Mouse (Mus musculus): ENCODE results near the gene Cchcr1. TPM values are rescaled to one million over a fixed set of nuclear protein-coding genes. Genes with fewer than 3 reads are reported as not detected.

Cchcr1 gene
- polyA plus RNA-seq, 1 experiment: 294 TPM

GRCm38 (mm10) chr17:35570836-35571235 is 53.9 kb downstream of the Cchcr1 start:
- TF ChIP-seq CTCF (IDR thresholded peaks at IDR 0.05; ENCODE audit: control insufficient read depth, insufficient read depth, insufficient replicate concordance, low read depth, low read length) (no peak), POLR2A (IDR thresholded peaks at IDR 0.05; ENCODE audit: control insufficient read depth, low read depth, low read length) (no peak)
- Histone ChIP-seq H3K27me3 (ENCODE audit: control insufficient read depth, insufficient read depth, low read length) (no peaks in the 10 kb centered on the region), H3K4me1 (ENCODE audit: control insufficient read depth, insufficient read depth, low read length) (peaks cover 4% of the 10 kb centered on the region; the same call in 1 of the 2 replicates)

GRCm38 (mm10) chr17:35571477-35571876 is 54.6 kb downstream of the Cchcr1 start:
- H3K4me3 ChIP-seq (ENCODE audit: control insufficient read depth, low read depth, low read length): no peak overlapping the region
- H3K4me1 ChIP-seq (ENCODE audit: control insufficient read depth, insufficient read depth, low read length): peaks cover 4% of the 10 kb centered on the region; the same call in 1 of the 2 replicates
- no peaks in the 10 kb centered on the region for H3K36me3 ChIP-seq (ENCODE audit: control insufficient read depth, insufficient read depth, low read length)
- no peak for TF ChIP-seq CTCF (IDR thresholded peaks at IDR 0.05; ENCODE audit: control insufficient read depth, insufficient read depth, insufficient replicate concordance, low read depth, low read length)
- TF ChIP-seq POLR2A (IDR thresholded peaks at IDR 0.05; ENCODE audit: control insufficient read depth, low read depth, low read length): no peak
- no peak overlapping the region for H3K27ac ChIP-seq (ENCODE audit: control insufficient read depth, insufficient read depth, low read depth, low read length)
- no peaks in the 10 kb centered on the region for H3K27me3 ChIP-seq (ENCODE audit: control insufficient read depth, insufficient read depth, low read length)

More at GRCm38 (mm10) chr17:35570836-35571235, 53.9 kb downstream of the Cchcr1 start:
- H3K27ac ChIP-seq (ENCODE audit: control insufficient read depth, insufficient read depth, low read depth, low read length): no peak overlapping the region
- no peaks in the 10 kb centered on the region for H3K36me3 ChIP-seq (ENCODE audit: control insufficient read depth, insufficient read depth, low read length)
- no peak overlapping the region for H3K4me3 ChIP-seq (ENCODE audit: control insufficient read depth, low read depth, low read length)

GRCm38 (mm10) chr17:35578211-35578610 is 61.3 kb downstream of the Cchcr1 start:
- Histone ChIP-seq H3K4me3 (ENCODE audit: control insufficient read depth, low read depth, low read length) (no peak overlapping the region), H3K36me3 (ENCODE audit: control insufficient read depth, insufficient read depth, low read length) (no peaks in the 10 kb centered on the region)

More at GRCm38 (mm10) chr17:35578211-35578610, 61.3 kb downstream of the Cchcr1 start:
- no peaks in the 10 kb centered on the region for H3K27me3 ChIP-seq (ENCODE audit: control insufficient read depth, insufficient read depth, low read length)
- H3K27ac ChIP-seq (ENCODE audit: control insufficient read depth, insufficient read depth, low read depth, low read length): no peak overlapping the region
- H3K4me1 ChIP-seq (ENCODE audit: control insufficient read depth, insufficient read depth, low read length): peaks cover 4% of the 10 kb centered on the region; the same call in 1 of the 2 replicates
- TF ChIP-seq CTCF (IDR thresholded peaks at IDR 0.05; ENCODE audit: control insufficient read depth, insufficient read depth, insufficient replicate concordance, low read depth, low read length): peak; percentile 97
- TF ChIP-seq POLR2A (IDR thresholded peaks at IDR 0.05; ENCODE audit: control insufficient read depth, low read depth, low read length): no peak

Other genes starting within 250 kb of the Cchcr1 start
- not detected in 2 replicates for gene H2-Q1, start 196.7 kb upstream of the Cchcr1 start, polyA plus RNA-seq (2012; rRNA removed)
- gene H2-Q2, start 174.9 kb upstream of the Cchcr1 start, polyA plus RNA-seq (2012; rRNA removed): 0.53 and 0.90 TPM in 2 replicates
- 3.2 and 4.2 TPM in 2 replicates for gene H2-Q4, start 137.5 kb upstream of the Cchcr1 start, polyA plus RNA-seq (2012; rRNA removed)
- gene H2-Q6, start 92.2 kb upstream of the Cchcr1 start, polyA plus RNA-seq (2012; rRNA removed): 1.6 and 1.8 TPM in 2 replicates
- 4.9 and 5.2 TPM in 2 replicates for gene H2-Q7, start 77.9 kb upstream of the Cchcr1 start, polyA plus RNA-seq (2012; rRNA removed)
- gene H2-Q10, start 47.0 kb upstream of the Cchcr1 start, polyA plus RNA-seq (2012; rRNA removed): 0.19 and 0.33 TPM in 2 replicates
- gene Pou5f1, start 11.1 kb upstream of the Cchcr1 start, polyA plus RNA-seq (2012; rRNA removed): 9.6 and 11.1 TPM in 2 replicates
- gene Tcf19, start 276 bp upstream of the Cchcr1 start, polyA plus RNA-seq (2012; rRNA removed): 2.5 and 2.6 TPM in 2 replicates
- 2.5 and 3.6 TPM in 2 replicates for gene Psors1c2, start 16.1 kb downstream of the Cchcr1 start, polyA plus RNA-seq (2012; rRNA removed)
- gene Cdsn, start 35.0 kb downstream of the Cchcr1 start, polyA plus RNA-seq (2012; rRNA removed): 8.7 and 9.5 TPM in 2 replicates
- 1.8 TPM in 1 of 2 replicates, not detected in the other for gene 2300002M23Rik, start 50.4 kb downstream of the Cchcr1 start, polyA plus RNA-seq (2012; rRNA removed)
- gene Sfta2, start 84.4 kb downstream of the Cchcr1 start, polyA plus RNA-seq (2012; rRNA removed): not detected in 2 replicates
- 0.36 TPM in 1 of 2 replicates, not detected in the other for gene Gm9573, start 109.5 kb downstream of the Cchcr1 start, polyA plus RNA-seq (2012; rRNA removed)
- 0.10 and 0.11 TPM in 2 replicates for gene Mucl3, start 126.6 kb downstream of the Cchcr1 start, polyA plus RNA-seq (2012; rRNA removed)
- gene Vars2, start 150.5 kb downstream of the Cchcr1 start, polyA plus RNA-seq (2012; rRNA removed): 9.5 and 9.8 TPM in 2 replicates
- 29.4 and 33.7 TPM in 2 replicates for gene Gtf2h4, start 156.6 kb downstream of the Cchcr1 start, polyA plus RNA-seq (2012; rRNA removed)
- 11.9 and 12.6 TPM in 2 replicates for gene Ddr1, start 187.5 kb downstream of the Cchcr1 start, polyA plus RNA-seq (2012; rRNA removed)

Measured in testis, adult 2 months (tissue).